Mouse (Mus musculus): ENCODE data around the gene Dap.

- TF ChIP-seq CTCF (IDR thresholded peaks at IDR 0.05; ENCODE audit: low read depth) = no peak
- TF ChIP-seq EP300 (IDR thresholded peaks at IDR 0.05; ENCODE audit: low read depth) = no peak
Measured at GRCm38 (mm10) chr15:31254939-31255535, 30.9 kb downstream of the Dap start.
